Mouse (Mus musculus): ENCODE measurements around the gene Uts2. TPM values are rescaled to one million over a fixed set of nuclear protein-coding genes. Genes with fewer than 3 reads are reported as not detected.

The Uts2 gene
- polyA plus RNA-seq, 1 experiment: not detected

- Histone ChIP-seq H3K27ac (ENCODE audit: insufficient read depth, low read depth, low read length) (no peak overlapping the region), H3K4me1 (ENCODE audit: control insufficient read depth, insufficient read depth, insufficient read length, low read length) (no peaks in the 10 kb centered on the region), H3K4me3 (ENCODE audit: low read depth, low read length) (no peak overlapping the region), H3K27me3 (ENCODE audit: control insufficient read depth, insufficient read depth, low read length) (no peaks in the 10 kb centered on the region), H3K36me3 (ENCODE audit: control insufficient read depth, insufficient read depth, low read length) (no peaks in the 10 kb centered on the region)
- 77% methylated on average over 9 of the region's 9 CpGs for WGBS
- TF ChIP-seq CTCF (IDR thresholded peaks at IDR 0.05; ENCODE audit: extremely low read depth, insufficient read length, insufficient replicate concordance, low read depth, low read length) (no peak), POLR2A (IDR thresholded peaks at IDR 0.05; ENCODE audit: low read depth, low read length) (no peak)
Observed at GRCm38 (mm10) chr4:150979455-150979854, 17.4 kb upstream of the Uts2 start.

GRCm38 (mm10) chr4:150980153-150980552 lies 16.7 kb upstream of the Uts2 start:
- no peak for TF ChIP-seq CTCF (IDR thresholded peaks at IDR 0.05; ENCODE audit: extremely low read depth, insufficient read length, insufficient replicate concordance, low read depth, low read length)
- TF ChIP-seq POLR2A (IDR thresholded peaks at IDR 0.05; ENCODE audit: low read depth, low read length): no peak
- no peaks in the 10 kb centered on the region for H3K36me3 ChIP-seq (ENCODE audit: control insufficient read depth, insufficient read depth, low read length)
- H3K4me1 ChIP-seq (ENCODE audit: control insufficient read depth, insufficient read depth, insufficient read length, low read length): no peaks in the 10 kb centered on the region
- H3K4me3 ChIP-seq (ENCODE audit: low read depth, low read length): no peak overlapping the region
- 85% methylated on average over 5 of the region's 5 CpGs for WGBS
- no peak overlapping the region for H3K27ac ChIP-seq (ENCODE audit: insufficient read depth, low read depth, low read length)
- no peaks in the 10 kb centered on the region for H3K27me3 ChIP-seq (ENCODE audit: control insufficient read depth, insufficient read depth, low read length)

GRCm38 (mm10) chr4:150990148-150990547 lies 6.7 kb upstream of the Uts2 start:
- no peaks in the 10 kb centered on the region for H3K4me1 ChIP-seq (ENCODE audit: control insufficient read depth, insufficient read depth, insufficient read length, low read length)
- H3K36me3 ChIP-seq (ENCODE audit: control insufficient read depth, insufficient read depth, low read length): no peaks in the 10 kb centered on the region
- TF ChIP-seq POLR2A (IDR thresholded peaks at IDR 0.05; ENCODE audit: low read depth, low read length) (no peak), CTCF (IDR thresholded peaks at IDR 0.05; ENCODE audit: extremely low read depth, insufficient read length, insufficient replicate concordance, low read depth, low read length) (peak; percentile 43; the same call in 1 of the 2 replicates)
- no peak overlapping the region for H3K27ac ChIP-seq (ENCODE audit: insufficient read depth, low read depth, low read length)
- WGBS: 51% methylated on average over 6 of the region's 6 CpGs
- H3K4me3 ChIP-seq (ENCODE audit: low read depth, low read length): no peak overlapping the region
- H3K27me3 ChIP-seq (ENCODE audit: control insufficient read depth, insufficient read depth, low read length): no peaks in the 10 kb centered on the region

GRCm38 (mm10) chr4:150998626-150999025 lies 1.7 kb downstream of the Uts2 start:
- Histone ChIP-seq H3K36me3 (ENCODE audit: control insufficient read depth, insufficient read depth, low read length) (no peaks in the 10 kb centered on the region), H3K4me3 (ENCODE audit: low read depth, low read length) (no peak overlapping the region), H3K27ac (ENCODE audit: insufficient read depth, low read depth, low read length) (no peak overlapping the region), H3K4me1 (ENCODE audit: control insufficient read depth, insufficient read depth, insufficient read length, low read length) (no peaks in the 10 kb centered on the region), H3K27me3 (ENCODE audit: control insufficient read depth, insufficient read depth, low read length) (no peaks in the 10 kb centered on the region; the same call in 1 of the 2 replicates)
- WGBS: 62% methylated on average over 9 of the region's 9 CpGs
- TF ChIP-seq POLR2A (IDR thresholded peaks at IDR 0.05; ENCODE audit: low read depth, low read length): no peak
- TF ChIP-seq CTCF (IDR thresholded peaks at IDR 0.05; ENCODE audit: extremely low read depth, insufficient read length, insufficient replicate concordance, low read depth, low read length): no peak

- no peak for TF ChIP-seq CTCF (IDR thresholded peaks at IDR 0.05; ENCODE audit: extremely low read depth, insufficient read length, insufficient replicate concordance, low read depth, low read length)
- TF ChIP-seq POLR2A (IDR thresholded peaks at IDR 0.05; ENCODE audit: low read depth, low read length): no peak
- no peaks in the 10 kb centered on the region; the same call in 1 of the 2 replicates for H3K27me3 ChIP-seq (ENCODE audit: control insufficient read depth, insufficient read depth, low read length)
- peaks cover 4% of the 10 kb centered on the region; the same call in 1 of the 2 replicates for H3K36me3 ChIP-seq (ENCODE audit: control insufficient read depth, insufficient read depth, low read length)
- WGBS: 14% methylated on average over 13 of the region's 13 CpGs
- H3K27ac ChIP-seq (ENCODE audit: insufficient read depth, low read depth, low read length): no peak overlapping the region
- no peak overlapping the region for H3K4me3 ChIP-seq (ENCODE audit: low read depth, low read length)
- H3K4me1 ChIP-seq (ENCODE audit: control insufficient read depth, insufficient read depth, insufficient read length, low read length): no peaks in the 10 kb centered on the region
Observed at GRCm38 (mm10) chr4:151001397-151001796, 4.5 kb downstream of the Uts2 start.

- TF ChIP-seq POLR2A (IDR thresholded peaks at IDR 0.05; ENCODE audit: low read depth, low read length): no peak
- no peak for TF ChIP-seq CTCF (IDR thresholded peaks at IDR 0.05; ENCODE audit: extremely low read depth, insufficient read length, insufficient replicate concordance, low read depth, low read length)
- Histone ChIP-seq H3K27me3 (ENCODE audit: control insufficient read depth, insufficient read depth, low read length) (no peaks in the 10 kb centered on the region; the same call in 1 of the 2 replicates), H3K4me3 (ENCODE audit: low read depth, low read length) (no peak overlapping the region), H3K4me1 (ENCODE audit: control insufficient read depth, insufficient read depth, insufficient read length, low read length) (no peaks in the 10 kb centered on the region), H3K27ac (ENCODE audit: insufficient read depth, low read depth, low read length) (no peak overlapping the region), H3K36me3 (ENCODE audit: control insufficient read depth, insufficient read depth, low read length) (peaks cover 15% of the 10 kb centered on the region)
- WGBS: 81% methylated on average over 13 of the region's 13 CpGs
Observed at GRCm38 (mm10) chr4:151005656-151006318, 8.9 kb downstream of the Uts2 start.

- 59% methylated on average over 6 of the region's 6 CpGs for WGBS
- Histone ChIP-seq H3K36me3 (ENCODE audit: control insufficient read depth, insufficient read depth, low read length) (peaks cover 16% of the 10 kb centered on the region), H3K27ac (ENCODE audit: insufficient read depth, low read depth, low read length) (no peak overlapping the region), H3K4me3 (ENCODE audit: low read depth, low read length) (no peak overlapping the region), H3K4me1 (ENCODE audit: control insufficient read depth, insufficient read depth, insufficient read length, low read length) (no peaks in the 10 kb centered on the region), H3K27me3 (ENCODE audit: control insufficient read depth, insufficient read depth, low read length) (no peaks in the 10 kb centered on the region; the same call in 1 of the 2 replicates)
- TF ChIP-seq POLR2A (IDR thresholded peaks at IDR 0.05; ENCODE audit: low read depth, low read length): no peak
- peak; percentile 64; the same call in 1 of the 2 replicates for TF ChIP-seq CTCF (IDR thresholded peaks at IDR 0.05; ENCODE audit: extremely low read depth, insufficient read length, insufficient replicate concordance, low read depth, low read length)
Observed at GRCm38 (mm10) chr4:151006945-151007344, 10.0 kb downstream of the Uts2 start.
